Mouse (Mus musculus) common myeloid progenitor, adult 5-6 weeks (primary cell): ENCODE data around the gene Zfp30. TPM values are rescaled to one million over a fixed set of nuclear protein-coding genes. Genes with fewer than 3 reads are reported as not detected.

ENCODE experiments used
- ATAC-seq: replicated peaks from 2 replicates; pipeline ENCODE4 v1.8.0; 2016; ENCODE audit warnings: low read depth, mild to moderate bottlenecking, moderate TSS enrichment, inconsistent platforms; ENCODE audit not compliant: poor library complexity, severe bottlenecking
- total RNA-seq: library from RNA; stranded (forward); fragments of 200-1000, 187-1606 nt; gene quantifications from 2 replicates; pipeline ENCODE4 v1.2.3, GENCODE M21; 2017

Zfp30 gene
- total RNA-seq = 2.4 TPM in 1 of 2 replicates, not detected in the other

DNA sequence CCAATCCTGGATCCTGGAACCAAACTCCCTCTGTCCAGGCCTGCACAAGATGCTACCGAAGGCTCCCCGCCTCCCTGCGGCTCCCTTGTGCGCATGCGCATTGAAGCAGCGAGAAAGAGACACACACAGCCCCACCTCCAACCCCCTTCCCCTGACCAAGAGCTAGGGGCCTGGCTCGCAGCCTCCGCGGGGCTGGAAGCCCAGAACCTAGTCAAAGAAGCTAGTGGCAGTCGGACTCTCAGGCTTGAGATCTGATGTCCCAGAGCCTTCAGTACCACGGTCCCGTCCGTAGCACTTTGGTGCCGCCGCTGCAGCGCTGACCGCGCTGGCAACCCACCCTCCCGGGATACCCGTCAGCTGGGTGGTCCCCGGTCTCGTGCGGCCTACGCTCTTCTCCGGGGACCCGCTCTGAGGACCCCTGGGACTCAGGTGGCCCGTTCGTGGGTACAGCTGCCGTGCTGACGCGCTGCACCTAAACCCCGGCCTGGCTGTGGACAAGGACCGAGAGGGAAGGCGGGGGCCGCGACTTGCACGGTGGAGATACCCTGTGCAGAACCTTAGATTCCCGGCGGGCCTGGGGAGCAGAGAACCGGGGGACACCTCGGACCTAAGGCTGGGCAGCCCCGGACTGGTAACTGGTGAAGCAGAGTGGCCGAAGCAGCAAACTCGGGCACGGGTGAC is at the start of gene Zfp30:
Gene Zfp30 (plus strand): TSS at position 128 of the 681 bp plus-strand sequence.
- peak; percentile 96 for ATAC-seq

DNA sequence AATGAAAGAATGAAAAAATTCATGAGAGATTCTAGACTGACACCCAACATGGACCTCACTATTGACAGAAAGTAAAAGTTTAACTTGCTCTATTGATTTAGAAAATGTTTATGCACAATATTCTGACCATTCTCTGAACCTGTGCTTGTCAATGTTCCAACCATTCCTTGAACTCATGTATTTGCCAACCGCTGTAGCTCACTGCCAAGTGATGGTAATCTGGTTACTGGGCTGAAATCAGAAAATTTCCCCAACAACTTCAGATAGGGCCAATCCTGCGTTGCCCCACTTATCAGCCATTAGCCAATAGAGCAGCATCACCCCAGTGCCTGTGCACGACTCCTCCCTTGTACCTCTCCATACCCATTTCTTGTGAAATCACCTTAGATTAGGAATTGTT is 41.5 kb upstream of the Zfp30 start:
- no peak for ATAC-seq

- no peak for ATAC-seq
Observed at GRCm38 (mm10) chr7:29760476-29760875, 23.3 kb upstream of the Zfp30 start.

DNA sequence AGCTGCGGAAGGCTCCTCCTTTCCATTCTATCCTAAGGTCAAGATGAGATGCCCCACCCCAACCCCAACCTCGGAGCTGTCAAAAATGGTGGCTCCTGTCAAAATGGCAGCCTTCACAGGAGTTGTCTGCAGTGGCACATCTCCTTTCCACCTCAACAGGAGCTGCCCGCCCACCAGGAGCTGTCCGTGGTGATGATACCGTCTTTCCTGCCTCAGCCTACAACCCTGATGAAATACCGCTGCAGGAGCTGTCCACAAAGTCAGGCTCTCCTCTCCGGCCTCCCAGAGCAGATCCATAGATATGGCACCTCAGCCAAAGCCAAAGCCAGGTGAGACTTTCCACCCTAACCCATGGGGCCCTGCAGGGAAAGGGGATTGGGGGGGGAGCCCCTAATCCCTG is 19.1 kb upstream of the Zfp30 start:
- no peak for ATAC-seq

GRCm38 (mm10) chr7:29767058-29767686 is 16.6 kb upstream of the Zfp30 start:
- ATAC-seq = peak; percentile 71

GRCm38 (mm10) chr7:29768090-29768900 is 15.5 kb upstream of the Zfp30 start, which contains the start of gene Zfp84:
Gene Zfp84 (plus strand): TSS chr7:29768552.
- peak; percentile 94 for ATAC-seq

DNA sequence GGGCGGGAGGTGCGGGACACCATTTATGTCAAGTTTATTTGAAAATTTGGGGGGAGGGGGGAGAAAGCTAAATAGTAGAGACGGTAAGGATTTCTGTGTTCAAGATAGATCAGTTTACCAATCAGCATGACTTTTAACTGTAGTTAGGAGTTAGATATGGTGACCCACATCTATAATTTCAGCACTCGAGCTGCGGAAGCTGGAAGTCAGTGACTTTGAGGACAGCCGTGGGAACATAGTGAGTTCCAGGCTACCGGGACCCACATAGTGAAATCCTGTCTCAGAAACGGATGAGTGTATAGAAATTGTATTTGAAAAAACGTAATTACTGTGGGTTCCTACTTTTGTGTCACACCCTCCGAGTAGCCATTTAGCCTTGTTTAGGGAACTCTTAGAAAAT is 14.8 kb upstream of the Zfp30 start:
- no peak for ATAC-seq

DNA sequence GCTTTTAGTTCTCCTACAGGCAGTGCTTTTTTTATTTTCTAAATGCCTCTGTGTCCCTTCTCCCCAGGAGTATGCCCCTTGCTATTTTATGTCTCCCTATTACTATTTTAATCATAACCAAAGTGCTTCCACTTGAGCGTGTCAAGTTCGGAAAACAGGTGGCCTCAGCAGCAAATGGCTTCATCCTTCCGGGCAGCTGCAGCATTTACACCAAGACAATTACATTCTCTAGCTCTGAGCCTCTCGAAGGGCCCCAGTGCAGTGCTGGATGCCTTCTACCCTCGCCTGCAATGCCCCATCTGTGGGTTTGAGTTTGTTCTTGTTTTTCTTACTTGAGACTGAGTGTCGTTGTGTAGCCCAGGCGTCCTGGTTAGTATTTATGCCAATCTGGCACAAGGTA is 10.3 kb upstream of the Zfp30 start:
- no peak for ATAC-seq

DNA sequence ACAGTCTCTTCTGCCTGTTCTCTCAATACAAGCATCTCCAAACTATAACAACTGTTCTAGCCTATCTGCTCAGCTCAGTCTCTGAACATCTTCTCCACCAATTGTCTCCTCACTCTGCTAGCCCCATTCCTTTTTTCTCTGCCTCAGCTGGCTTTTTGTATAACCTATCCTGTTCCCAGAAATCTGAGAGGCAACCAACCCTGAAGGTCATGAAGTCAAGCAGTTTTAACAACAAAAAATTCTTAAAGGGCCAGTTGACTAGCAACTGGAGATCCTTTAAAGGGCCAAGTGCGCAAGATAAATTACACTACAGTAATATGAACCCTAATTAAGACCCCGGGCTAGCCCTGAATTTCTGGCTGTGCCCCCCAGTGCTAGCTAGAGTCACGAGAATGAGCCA is 9.4 kb upstream of the Zfp30 start:
- no peak for ATAC-seq

- no peak for ATAC-seq
Observed at GRCm38 (mm10) chr7:29776568-29776967, 7.2 kb upstream of the Zfp30 start.

- ATAC-seq = no peak
Observed at GRCm38 (mm10) chr7:29777372-29777771, 6.4 kb upstream of the Zfp30 start.

DNA sequence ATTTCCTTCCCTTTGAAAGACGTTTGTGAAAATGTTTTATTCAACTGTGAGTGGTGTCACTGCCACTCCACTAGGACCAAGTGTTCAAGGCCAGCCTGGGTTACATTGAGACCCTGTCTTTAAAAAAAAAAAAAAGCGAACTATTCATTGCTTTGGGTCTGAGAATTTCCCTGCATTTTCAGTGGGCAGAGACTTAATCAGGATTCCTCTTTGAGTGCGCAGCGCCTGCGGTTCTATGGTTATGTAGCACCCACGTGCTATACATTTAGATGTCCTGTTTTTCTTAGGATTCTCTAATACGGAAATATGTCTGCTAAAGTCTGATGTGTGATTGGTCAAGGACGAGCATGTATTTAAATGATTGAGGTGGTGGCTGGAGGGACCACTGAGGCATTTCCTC is 1.2 kb downstream of the Zfp30 start:
- no peak for ATAC-seq

DNA sequence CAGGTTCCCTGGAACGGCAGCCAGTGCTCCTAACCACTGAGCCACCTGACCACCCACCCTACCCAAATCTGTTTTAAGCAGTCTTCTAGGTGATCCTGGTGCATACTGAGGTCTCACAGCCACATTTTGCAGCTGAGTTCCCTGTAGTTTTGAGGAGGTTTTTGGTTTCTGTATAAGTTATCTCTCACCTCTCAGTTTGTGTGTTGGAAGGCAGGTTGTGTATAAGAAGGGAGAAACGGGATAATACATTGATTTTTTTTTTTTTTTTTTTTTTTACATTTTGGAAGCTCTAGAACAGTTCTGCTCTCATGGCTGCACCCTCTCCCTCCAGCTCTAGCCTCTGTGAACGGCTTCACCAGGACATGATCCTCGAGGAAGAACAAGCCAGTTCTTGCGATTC is 2.1 kb downstream of the Zfp30 start:
- no peak for ATAC-seq

DNA sequence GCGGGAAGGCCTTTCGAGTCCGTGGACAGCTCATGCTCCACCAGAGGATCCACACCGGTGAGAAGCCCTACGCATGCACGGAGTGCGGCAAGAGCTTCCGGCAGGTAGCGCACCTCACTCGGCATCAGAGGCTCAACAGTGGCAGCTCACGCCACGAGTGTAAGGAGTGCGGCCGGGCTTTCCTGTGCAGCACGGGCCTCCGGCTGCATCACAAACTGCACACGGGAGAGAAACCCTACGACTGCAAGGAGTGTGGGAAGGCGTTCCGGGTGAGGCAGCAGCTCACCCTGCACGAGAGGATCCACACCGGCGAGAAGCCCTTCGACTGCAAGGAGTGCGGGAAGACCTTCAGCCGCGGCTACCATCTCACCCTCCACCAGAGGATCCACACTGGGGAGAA is 9.1 kb downstream of the Zfp30 start:
- ATAC-seq = no peak

DNA sequence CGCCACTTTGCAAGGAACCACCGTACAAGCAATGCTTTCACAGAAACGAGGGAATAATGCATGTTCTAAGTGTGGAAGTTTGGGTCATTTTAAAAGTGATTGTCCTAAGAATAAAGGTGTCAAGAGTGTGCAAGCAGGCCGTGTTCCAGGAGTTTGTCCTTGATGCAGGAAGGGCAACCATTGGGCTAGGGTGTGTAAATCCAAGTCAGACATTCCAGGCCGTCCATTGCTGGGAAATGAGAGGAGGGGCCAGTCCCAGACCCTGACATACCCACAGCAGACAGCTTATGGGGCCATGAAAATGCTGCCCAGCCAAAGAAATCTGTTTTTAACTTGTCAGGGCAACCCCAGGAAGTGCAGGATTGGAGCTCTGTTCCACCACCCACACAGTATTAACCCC is 23.2 kb downstream of the Zfp30 start:
- ATAC-seq = no peak

DNA sequence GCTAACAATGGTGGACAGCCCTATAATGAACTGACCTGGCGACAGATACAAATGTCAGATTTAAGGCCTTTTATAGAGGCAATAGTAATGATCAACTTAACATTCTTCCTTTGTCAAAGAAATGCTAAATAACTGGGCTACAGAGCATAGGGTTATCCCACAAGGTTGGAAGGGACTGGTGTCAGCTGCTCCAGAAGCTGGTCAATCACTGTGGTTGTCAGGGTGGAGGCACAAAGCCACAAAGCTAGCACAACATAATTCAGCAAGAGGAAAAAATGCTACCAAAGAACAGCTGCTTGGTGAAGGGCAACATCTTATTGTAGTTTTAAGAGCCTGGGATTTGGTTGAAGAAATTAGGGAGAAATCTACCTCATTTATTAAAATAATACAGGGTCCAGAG is 28.4 kb downstream of the Zfp30 start:
- ATAC-seq = no peak

- no peak for ATAC-seq
Observed at GRCm38 (mm10) chr7:29814381-29814780, 30.6 kb downstream of the Zfp30 start.

- ATAC-seq = peak; percentile 4; the same call in 1 of the 2 replicates
Observed at GRCm38 (mm10) chr7:29815061-29815784, 31.4 kb downstream of the Zfp30 start.

GRCm38 (mm10) chr7:29815910-29816429 is 32.2 kb downstream of the Zfp30 start, which contains the start of gene Zfp790:
Gene Zfp790 (plus strand): TSS chr7:29816114.
- ATAC-seq = peak; percentile 88

- ATAC-seq = peak; percentile 72
Observed at GRCm38 (mm10) chr7:29818619-29819254, 34.9 kb downstream of the Zfp30 start.
